21 mouse cellular contexts compared by ENCODE assay signal in genomic region chr2:119602488-119602887, GRCm38 (mm10). TPM values are rescaled to one million over a fixed set of nuclear protein-coding genes. Genes with fewer than 3 reads are reported as not detected.
A peak's percentile ranks its signal among the peaks of the same experiment; 100 is the strongest.
DNase-seq lines count a peak whose midpoint lies in the region; ATAC-seq and TF ChIP-seq lines count a peak whose summit lies in the region.
"Had no signal": no experiment of that assay in that cellular context is flagged by ENCODE, and none has a peak within 500 bp of the region (broad histone marks: within the 10 kb centered on the region; RNA-seq: fewer than 3 reads in every experiment).

No protein-coding gene starts in this region.

- no peak for ATAC-seq in erythroblast, adult 5-6 weeks (replicated peaks; ENCODE audit: low FRiP score, poor library complexity, severe bottlenecking)
- ATAC-seq in forebrain, postnatal 0 days, result no peak
- ATAC-seq: CD4-positive, CD25-positive, alpha-beta regulatory T cell, adult 4 months had no signal

- no peaks in the 10 kb centered on the region for H3K27me3 ChIP-seq in erythroblast, embryonic 14.5 days (ENCODE audit: control insufficient read depth)
- H3K27me3 ChIP-seq in kidney, adult 2 months (replicated peaks; ENCODE audit: control insufficient read depth, insufficient read depth, low read length), result no peaks in the 10 kb centered on the region
- H3K27me3 ChIP-seq in forebrain, postnatal 0 days (ENCODE audit: insufficient read depth, low read length), result no peaks in the 10 kb centered on the region
- H3K27me3 ChIP-seq: embryonic facial prominence, embryonic 12.5 days; lung, embryonic 15.5 days had no signal

- H3K27ac ChIP-seq in kidney, adult 2 months (ENCODE audit: insufficient read depth, low read depth, low read length), result no peak overlapping the region; the same call in 1 of the 2 replicates
- no peak overlapping the region for H3K27ac ChIP-seq in forebrain, postnatal 0 days (ENCODE audit: low read depth, low read length)
- H3K27ac ChIP-seq: embryonic facial prominence, embryonic 12.5 days; forebrain, embryonic 10.5 days; hindbrain, embryonic 14.5 days; left cerebral cortex, adult 2 months; limb, embryonic 10.5 days; lung, embryonic 15.5 days had no signal

- peaks cover 83% of the 10 kb centered on the region for H3K4me1 ChIP-seq in erythroblast, embryonic 14.5 days (ENCODE audit: control insufficient read depth)
- peaks cover 10% of the 10 kb centered on the region; the same call in 1 of the 2 replicates for H3K4me1 ChIP-seq in kidney, adult 2 months (ENCODE audit: control insufficient read depth, insufficient read depth, low read length)
- H3K4me1 ChIP-seq in forebrain, postnatal 0 days (ENCODE audit: insufficient read depth), result peaks cover 9% of the 10 kb centered on the region
- H3K4me1 ChIP-seq: embryonic facial prominence, embryonic 12.5 days; forebrain, embryonic 10.5 days had no signal

- peak overlapping the region; percentile 19 for H3K4me3 ChIP-seq in erythroblast, embryonic 14.5 days (replicated peaks)
- no peak overlapping the region for H3K4me3 ChIP-seq in kidney, adult 2 months (ENCODE audit: insufficient read depth, low read depth, low read length)
- H3K4me3 ChIP-seq in forebrain, postnatal 0 days (ENCODE audit: low read depth, low read length), result no peak overlapping the region
- H3K4me3 ChIP-seq: embryonic facial prominence, embryonic 12.5 days; forebrain, embryonic 10.5 days; left cerebral cortex, adult 2 months; limb, embryonic 10.5 days; lung, embryonic 15.5 days had no signal

- TF ChIP-seq CTCF in kidney, adult 2 months (conservative IDR thresholded peaks at IDR 0.05; ENCODE audit: insufficient read depth, insufficient read length, low read depth, low read length), result no peak
- TF ChIP-seq CTCF in forebrain, postnatal 0 days (IDR thresholded peaks at IDR 0.05; ENCODE audit: low read depth), result no peak

- H3K4me2 ChIP-seq in forebrain, postnatal 0 days (ENCODE audit: low read depth), result no peak overlapping the region
- H3K4me2 ChIP-seq: embryonic facial prominence, embryonic 12.5 days; hindbrain, embryonic 14.5 days; lung, embryonic 15.5 days had no signal

- peak; percentile 44 for DNase-seq in kidney, adult 2 months
- DNase-seq in kidney, adult 11 months, result no peak
- peak; percentile 17 for DNase-seq in lung, postnatal 36 days
- DNase-seq in lung, postnatal 14 days, result no peak
- no peak for DNase-seq in cerebellum, postnatal 14 days
- no peak for DNase-seq in forebrain, postnatal 0 days
- DNase-seq: cerebellum, adult 8-10 months; gastrocnemius, postnatal 10 days; heart, postnatal 10 days; kidney, adult 8-10 months; right cerebral cortex, adult 18-20 months had no signal

- TF ChIP-seq POLR2A in kidney, adult 2 months (IDR thresholded peaks at IDR 0.05; ENCODE audit: low read depth, low read length), result no peak

- peaks cover 97% of the 10 kb centered on the region for H3K36me3 ChIP-seq in erythroblast, embryonic 14.5 days (ENCODE audit: control insufficient read depth)
- peaks cover 14% of the 10 kb centered on the region; the same call in 1 of the 2 replicates for H3K36me3 ChIP-seq in kidney, adult 2 months (ENCODE audit: control insufficient read depth, insufficient read depth, low read length)
- H3K36me3 ChIP-seq in forebrain, postnatal 0 days (ENCODE audit: insufficient read depth), result peaks cover 16% of the 10 kb centered on the region

- H3K9me3 ChIP-seq in erythroblast, embryonic 14.5 days (ENCODE audit: control insufficient read depth, low read length), result no peaks in the 10 kb centered on the region
- no peaks in the 10 kb centered on the region for H3K9me3 ChIP-seq in forebrain, postnatal 0 days (ENCODE audit: low read length)
- H3K9me3 ChIP-seq: embryonic facial prominence, embryonic 12.5 days; forebrain, embryonic 10.5 days; G1E; limb, embryonic 10.5 days; lung, embryonic 15.5 days had no signal

- no peak overlapping the region for H3K9ac ChIP-seq in forebrain, postnatal 0 days
- H3K9ac ChIP-seq: embryonic facial prominence, embryonic 12.5 days; hindbrain, embryonic 14.5 days; lung, embryonic 15.5 days had no signal

- 9% methylated on average over 1 of the region's 1 CpGs for WGBS in kidney, adult 2 months
- 71% methylated on average over 1 of the region's 1 CpGs for WGBS in forebrain, postnatal 0 days

RNA-seq across cellular contexts. Expression of gene Nusap1, which starts 15.6 kb away (rescaled TPM):
- 1.8 and 1.9 TPM in 2 replicates for polyA plus RNA-seq in erythroblast, embryonic 14.5 days (2012)
- 111 and 117 TPM in 2 replicates for total RNA-seq in erythroblast, adult 5-6 weeks (2015; ENCODE audit: low replicate concordance)
- total RNA-seq in erythroblast, adult 5-6 weeks (2017; ENCODE audit: low replicate concordance), result 137 and 150 TPM in 2 replicates
- 0.25 and 0.29 TPM in 2 replicates for polyA plus RNA-seq in kidney, adult 2 months (2012; rRNA removed)
- 6.1 and 7.6 TPM in 2 replicates for total RNA-seq in forebrain, postnatal 0 days (2014; rRNA removed)
- polyA plus RNA-seq in forebrain, postnatal 0 days (2015; fragmentation: Nextera tagmentation; extraction: Ambion mirVana), result 8.1 and 8.6 TPM in 2 replicates

RNA-seq across cellular contexts. Expression of gene Oip5, which starts 15.8 kb away (rescaled TPM):
- polyA plus RNA-seq in erythroblast, embryonic 14.5 days (2012), result 3.6 and 6.2 TPM in 2 replicates
- 32.4 and 64.9 TPM in 2 replicates for total RNA-seq in erythroblast, adult 5-6 weeks (2015; ENCODE audit: low replicate concordance)
- 62.0 and 66.3 TPM in 2 replicates for total RNA-seq in erythroblast, adult 5-6 weeks (2017; ENCODE audit: low replicate concordance)
- 0.38 and 0.75 TPM in 2 replicates for polyA plus RNA-seq in kidney, adult 2 months (2012; rRNA removed)
- 2.8 and 5.4 TPM in 2 replicates for total RNA-seq in forebrain, postnatal 0 days (2014; rRNA removed)
- 3.1 and 4.5 TPM in 2 replicates for polyA plus RNA-seq in forebrain, postnatal 0 days (2015; fragmentation: Nextera tagmentation; extraction: Ambion mirVana)

RNA-seq across cellular contexts. Expression of gene Chp1, which starts 55.0 kb away (rescaled TPM):
- 2.0 and 2.3 TPM in 2 replicates for polyA plus RNA-seq in erythroblast, embryonic 14.5 days (2012)
- 84.4 and 108 TPM in 2 replicates for total RNA-seq in erythroblast, adult 5-6 weeks (2015; ENCODE audit: low replicate concordance)
- total RNA-seq in erythroblast, adult 5-6 weeks (2017; ENCODE audit: low replicate concordance), result 111 and 170 TPM in 2 replicates
- 129 and 135 TPM in 2 replicates for polyA plus RNA-seq in kidney, adult 2 months (2012; rRNA removed)
- 53.9 and 69.8 TPM in 2 replicates for total RNA-seq in forebrain, postnatal 0 days (2014; rRNA removed)
- 52.3 and 58.9 TPM in 2 replicates for polyA plus RNA-seq in forebrain, postnatal 0 days (2015; fragmentation: Nextera tagmentation; extraction: Ambion mirVana)

RNA-seq across cellular contexts. Expression of gene Exd1, which starts 55.1 kb away (rescaled TPM):
- not detected in 2 replicates for polyA plus RNA-seq in erythroblast, embryonic 14.5 days (2012)
- total RNA-seq in erythroblast, adult 5-6 weeks (2015; ENCODE audit: low replicate concordance), result not detected in 2 replicates
- total RNA-seq in erythroblast, adult 5-6 weeks (2017; ENCODE audit: low replicate concordance), result not detected in 2 replicates
- polyA plus RNA-seq in kidney, adult 2 months (2012; rRNA removed), result 0.52 and 0.56 TPM in 2 replicates
- 0.77 and 0.81 TPM in 2 replicates for total RNA-seq in forebrain, postnatal 0 days (2014; rRNA removed)
- 0.42 and 0.73 TPM in 2 replicates for polyA plus RNA-seq in forebrain, postnatal 0 days (2015; fragmentation: Nextera tagmentation; extraction: Ambion mirVana)

Comparison
In these comparisons a context has a peak if more than half of its experiments do, and no peak if none do; other contexts are left out.
1. DNase-seq: peak in kidney, adult 2 months (single experiment) and lung, postnatal 36 days (single experiment); none in kidney, adult 11 months (single experiment), lung, postnatal 14 days (single experiment), cerebellum, postnatal 14 days (0 of 2) and forebrain, postnatal 0 days (single experiment).
2. RNA of gene Chp1, which starts 55.0 kb away (polyA plus RNA-seq): 129 to 135 TPM in kidney, adult 2 months and 52.3 to 58.9 TPM in forebrain, postnatal 0 days; 2.0 to 2.3 TPM in erythroblast, embryonic 14.5 days; every median in the first group is over 10 times any median in the second.